Mouse (Mus musculus): Measurements from ENCODE around the gene Lsamp. TPM values are rescaled to one million over a fixed set of nuclear protein-coding genes. Genes with fewer than 3 reads are reported as not detected.
A peak's percentile ranks its signal among the peaks of the same experiment; 100 is the strongest.

Gene Lsamp
- total RNA-seq, 1 experiment from 2014 or later: 7.4 TPM

DNA sequence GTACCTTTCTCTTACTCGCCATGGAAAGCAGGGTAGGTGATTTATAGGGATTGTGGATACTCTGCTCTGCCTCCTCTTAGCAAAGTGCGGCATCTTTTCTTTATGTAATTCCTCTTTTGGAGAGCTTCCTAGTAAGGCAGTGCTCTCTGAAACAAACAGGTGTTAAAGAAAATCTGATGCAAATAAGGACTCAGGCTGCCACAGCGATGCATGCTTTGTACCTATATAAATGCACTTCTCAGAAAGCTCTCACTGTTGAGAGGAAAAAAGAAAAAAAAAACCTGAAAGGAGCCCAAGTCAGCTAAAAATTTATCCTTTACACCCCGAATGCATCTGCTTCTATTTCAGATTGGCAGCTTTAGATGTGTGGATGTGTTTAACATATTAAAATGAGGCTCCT is 2095.4 kb downstream of the Lsamp start:
- DNase-seq: no peak

DNA sequence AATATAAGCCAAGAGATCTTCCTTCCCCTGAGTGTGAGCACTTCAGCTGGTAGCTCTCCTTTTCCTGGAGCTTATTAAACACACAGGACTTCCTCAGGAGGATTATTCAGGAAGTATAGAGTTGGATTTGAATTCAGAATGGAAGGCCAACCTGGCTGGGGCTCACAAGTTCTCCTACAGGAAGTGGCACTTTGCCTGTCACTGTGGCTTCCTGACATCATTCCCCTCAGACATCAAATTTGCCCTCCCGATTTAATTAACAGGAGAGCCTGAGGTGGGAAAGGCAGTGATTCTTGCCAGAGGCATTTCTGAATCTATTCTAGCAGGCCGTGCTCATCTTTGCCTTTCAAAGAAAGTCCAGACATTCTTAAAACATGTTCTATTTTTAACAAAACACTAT is 2097.4 kb downstream of the Lsamp start:
- DNase-seq: no peak

DNA sequence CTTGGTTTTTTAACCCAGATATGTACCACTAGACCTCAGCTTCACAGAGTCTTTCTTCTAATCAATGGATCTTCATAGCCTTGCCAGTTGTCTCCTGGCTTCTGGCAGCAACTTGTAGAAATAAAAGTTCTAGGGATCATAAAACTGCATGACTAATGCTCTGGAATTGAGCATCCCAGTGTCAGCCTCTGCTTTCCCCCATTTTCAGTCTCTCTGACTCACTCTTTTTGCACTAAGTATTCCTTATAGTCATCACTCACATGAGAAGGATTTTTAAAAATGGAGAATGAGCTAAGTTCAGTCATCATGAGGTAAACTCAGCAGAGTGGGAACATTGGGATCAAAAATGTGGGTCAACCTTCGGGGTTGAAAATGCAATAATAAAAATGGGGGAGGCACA is 2113.3 kb downstream of the Lsamp start:
- DNase-seq: no peak

DNA sequence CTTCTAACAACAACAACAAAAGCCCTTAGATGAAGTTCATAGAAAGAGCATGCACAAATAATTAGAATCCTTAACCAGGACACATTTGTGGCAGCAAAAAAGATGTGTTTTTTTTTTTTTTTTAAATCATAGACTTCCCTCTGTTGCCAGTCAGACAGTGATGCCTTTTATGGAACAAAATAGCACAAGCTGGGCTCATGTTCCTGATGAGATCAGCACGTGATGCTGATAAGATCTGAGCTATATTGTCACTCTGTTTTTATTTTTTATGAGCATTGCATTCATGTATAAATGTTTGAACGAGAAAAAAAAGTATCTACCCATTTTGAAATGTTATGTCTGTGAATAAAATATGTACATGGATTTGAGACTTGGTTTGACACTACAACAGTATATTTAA is 2118.0 kb downstream of the Lsamp start:
- no peak for DNase-seq

DNA sequence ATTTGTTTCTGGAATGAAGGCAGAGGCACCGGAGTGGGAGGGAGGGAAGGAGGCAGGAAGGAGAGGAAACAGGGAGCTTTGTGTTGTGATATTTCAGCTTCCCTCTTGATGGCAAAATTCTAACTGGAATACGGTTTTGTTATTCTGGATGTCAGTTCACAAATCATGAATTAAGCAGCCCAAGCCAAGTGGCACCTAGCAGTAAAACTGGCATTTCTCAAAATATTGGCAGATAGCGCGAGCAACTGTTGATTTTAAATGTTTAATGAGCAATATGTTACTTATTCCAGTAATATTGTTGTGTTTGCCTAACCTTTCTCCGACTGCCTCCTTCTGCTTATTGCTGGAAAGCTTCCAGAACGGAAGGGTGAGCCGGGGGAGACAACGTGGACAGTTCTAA is 2118.5 kb downstream of the Lsamp start:
- no peak for DNase-seq

DNA sequence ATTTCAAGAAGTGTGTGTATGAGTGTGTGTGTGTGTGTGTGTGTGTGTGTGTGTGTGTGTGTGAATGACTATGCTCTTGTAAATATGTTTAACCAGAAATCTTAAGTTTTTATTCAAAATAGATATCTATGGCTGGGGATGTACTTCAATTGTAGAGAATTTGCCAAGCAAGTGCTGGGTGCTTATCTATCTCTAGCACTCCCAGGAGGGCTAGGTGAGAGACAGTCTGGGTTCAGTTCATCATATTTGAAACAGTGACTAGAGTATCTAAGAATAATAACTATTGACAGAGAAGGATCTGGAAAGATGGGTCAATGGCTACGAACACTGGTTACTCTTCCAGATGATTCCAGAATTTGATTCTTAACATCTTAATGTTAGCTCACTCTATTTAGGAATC is 2128.1 kb downstream of the Lsamp start:
- no peak for DNase-seq

DNA sequence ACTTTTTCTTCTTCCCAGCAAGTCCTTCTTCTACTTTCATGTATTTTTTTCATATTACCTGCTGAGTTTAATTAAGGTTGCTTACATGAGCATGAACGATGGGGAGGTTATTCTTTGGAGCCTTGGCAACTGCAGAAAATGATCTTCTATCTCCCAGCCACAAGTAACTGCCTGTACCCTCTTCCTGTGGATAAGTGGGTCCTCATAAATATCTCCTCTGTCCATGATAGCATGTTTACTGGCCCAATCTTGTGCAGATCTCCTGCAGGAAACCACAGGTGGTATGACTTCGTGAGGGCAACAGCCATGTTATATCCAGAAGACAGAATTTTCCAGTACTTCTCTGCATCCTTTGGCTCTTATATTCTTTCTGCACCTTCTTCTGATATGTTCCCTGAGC is 2129.1 kb downstream of the Lsamp start:
- DNase-seq: no peak

DNA sequence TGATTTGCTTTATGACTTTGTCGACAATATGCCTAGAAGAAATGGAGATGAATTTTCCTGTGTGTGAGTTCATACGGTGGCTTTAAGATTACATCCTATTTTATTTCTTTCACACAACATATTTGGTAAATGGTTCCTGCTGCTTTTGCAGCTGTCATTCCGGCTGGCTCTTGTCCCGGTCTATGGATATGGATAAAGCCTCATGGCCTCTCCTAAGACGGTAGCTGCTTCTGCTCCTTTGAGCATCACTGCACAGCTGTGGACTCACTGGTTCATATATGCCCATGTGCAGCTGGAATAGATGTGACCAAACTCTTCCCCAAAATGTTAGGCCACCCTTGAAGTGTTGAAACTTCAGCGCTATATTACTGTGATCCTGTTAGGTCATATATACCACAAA is 2137.6 kb downstream of the Lsamp start:
- no peak for DNase-seq

- DNase-seq: no peak
Measured at GRCm38 (mm10) chr16:42123826-42124225, 2139.7 kb downstream of the Lsamp start.

- no peak for DNase-seq
Measured at GRCm38 (mm10) chr16:42126061-42126460, 2141.9 kb downstream of the Lsamp start.

DNA sequence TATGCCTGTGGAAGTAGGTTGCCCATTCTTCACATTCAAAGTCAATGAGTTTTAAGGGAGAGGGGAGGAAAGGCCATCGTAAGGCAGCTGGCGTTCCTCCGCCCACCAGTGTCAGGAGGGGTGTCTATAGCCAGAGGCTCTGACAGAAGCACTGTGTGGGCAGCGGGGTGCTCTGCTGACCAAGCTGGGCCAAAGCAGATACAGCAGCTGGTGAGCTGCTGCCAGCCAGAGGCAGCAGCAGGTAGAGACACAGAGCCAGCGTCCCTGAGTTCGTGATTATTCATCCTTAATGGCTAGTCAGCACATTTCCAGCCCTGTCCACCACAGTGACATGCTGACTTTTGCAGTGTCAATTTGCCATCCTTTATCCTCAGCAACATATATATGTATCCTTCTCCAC is 2163.0 kb downstream of the Lsamp start:
- no peak for DNase-seq

DNA sequence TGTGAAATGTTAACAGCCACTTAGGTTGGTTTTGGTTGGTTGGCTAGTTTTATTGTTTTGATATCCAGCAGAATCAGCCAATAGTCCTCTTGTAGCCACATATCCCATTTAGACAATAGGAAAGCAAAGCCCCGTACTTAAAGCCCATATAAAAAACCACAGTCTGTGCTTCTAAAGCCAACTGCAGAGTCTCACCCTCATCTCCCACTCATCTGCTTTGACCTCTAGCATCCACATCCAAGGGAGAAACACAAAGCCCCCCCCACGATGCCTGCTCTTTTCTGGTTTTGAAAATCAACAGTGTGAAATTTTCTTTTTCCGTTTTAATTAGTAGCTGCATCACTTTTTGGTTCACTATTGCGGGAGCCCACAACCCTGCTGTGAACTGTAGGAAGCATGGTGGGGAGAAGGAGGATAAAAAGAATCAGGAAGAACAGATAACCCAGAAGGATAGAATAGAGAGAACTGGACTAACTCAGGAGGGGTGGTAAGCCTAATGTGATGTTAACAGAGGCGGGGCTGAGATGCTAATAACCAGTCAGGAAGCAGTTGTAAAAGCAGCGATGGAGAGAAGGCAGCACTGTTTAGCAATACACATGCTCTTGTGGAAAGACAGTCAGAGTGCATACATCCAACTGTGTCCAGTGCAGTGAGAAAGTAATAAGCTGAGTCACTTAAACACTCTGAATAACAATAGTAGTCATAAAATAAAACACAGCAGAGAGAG is 2165.2 kb downstream of the Lsamp start:
- no peak for DNase-seq

- DNase-seq: no peak
Measured at GRCm38 (mm10) chr16:42152640-42153039, 2168.5 kb downstream of the Lsamp start.

DNA sequence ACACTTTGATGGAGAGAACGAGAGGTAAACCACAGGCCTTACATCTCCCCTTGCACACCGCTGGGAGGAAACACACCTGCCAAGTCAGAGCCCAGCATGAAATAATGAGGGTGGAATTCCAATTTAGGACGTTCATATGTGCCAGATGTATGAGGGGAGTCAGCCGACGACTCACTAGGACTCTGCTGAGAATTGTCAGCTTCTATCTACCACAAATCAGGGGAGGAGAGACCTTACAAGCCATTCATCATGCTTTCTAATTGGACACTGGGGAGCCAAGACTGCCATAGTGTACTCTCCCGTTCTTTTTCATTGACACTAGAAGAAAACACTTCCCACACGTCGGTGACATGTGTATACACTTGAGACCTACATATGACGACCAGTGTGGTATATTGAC is 2173.7 kb downstream of the Lsamp start:
- DNase-seq: no peak

DNA sequence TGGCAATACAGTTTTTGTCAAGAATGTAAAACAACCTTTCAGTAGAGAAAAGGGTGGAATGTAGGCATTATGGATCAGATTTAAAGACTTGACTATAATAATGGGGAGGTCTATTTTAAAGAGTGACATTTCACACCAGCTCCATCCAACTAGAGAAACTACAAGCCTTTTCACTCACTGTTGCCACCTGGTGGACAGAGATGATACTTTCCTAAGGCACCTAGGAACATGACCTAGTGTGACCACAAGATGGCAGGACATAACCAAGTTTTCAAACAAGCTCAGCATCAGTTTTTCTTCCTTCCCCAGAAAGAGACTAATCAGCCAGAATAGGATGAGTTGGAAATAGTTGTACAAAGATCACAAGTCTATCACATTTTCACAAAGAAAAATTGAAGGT is 2180.8 kb downstream of the Lsamp start:
- DNase-seq: peak; percentile 80

GRCm38 (mm10) chr16:42168292-42168691 is 2184.1 kb downstream of the Lsamp start:
- DNase-seq: no peak

- DNase-seq: peak; percentile 80
Measured at GRCm38 (mm10) chr16:42169447-42170140, 2185.4 kb downstream of the Lsamp start.

DNA sequence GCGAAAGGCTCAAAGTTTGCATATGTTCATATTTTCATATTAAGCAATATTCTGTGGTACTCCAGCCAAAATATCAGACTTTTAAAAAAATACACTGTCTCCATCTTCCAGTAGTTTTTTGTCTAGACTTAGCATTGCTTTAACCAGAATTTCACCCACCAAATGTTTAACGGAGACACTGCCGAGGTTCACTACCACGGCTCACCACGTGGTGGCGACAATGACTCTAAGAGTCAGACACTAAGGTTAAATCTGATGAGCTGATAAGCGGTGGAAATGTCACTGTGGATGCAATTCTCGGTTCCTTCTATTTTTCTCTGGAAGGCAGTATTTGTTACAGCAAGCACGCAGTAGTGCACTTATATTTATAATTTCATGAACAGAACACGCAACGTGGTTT is 2188.3 kb downstream of the Lsamp start:
- DNase-seq: peak; percentile 82

GRCm38 (mm10) chr16:42178866-42179265 is 2194.7 kb downstream of the Lsamp start:
- no peak for DNase-seq

DNA sequence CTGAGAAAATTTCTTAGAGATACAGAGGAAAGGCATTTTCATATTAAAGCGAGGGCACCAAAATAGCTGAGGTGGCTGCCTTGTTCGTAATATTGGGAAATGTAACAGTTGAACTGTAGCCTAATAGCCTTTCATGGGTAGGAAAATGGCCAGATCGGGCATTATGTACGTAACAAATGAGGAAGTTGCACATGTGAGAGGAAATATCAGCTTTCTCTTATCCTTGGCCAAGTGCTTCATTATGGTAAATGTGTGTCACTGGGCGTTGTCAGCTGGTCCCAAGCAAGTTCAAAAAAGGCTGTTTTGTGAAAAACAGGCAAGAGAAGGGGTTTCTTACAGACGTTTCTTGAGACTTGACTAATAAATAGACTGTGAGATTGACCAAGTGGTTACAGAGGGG is 2195.9 kb downstream of the Lsamp start:
- no peak for DNase-seq

- DNase-seq: no peak
Measured at GRCm38 (mm10) chr16:42180473-42180872, 2196.3 kb downstream of the Lsamp start.

DNA sequence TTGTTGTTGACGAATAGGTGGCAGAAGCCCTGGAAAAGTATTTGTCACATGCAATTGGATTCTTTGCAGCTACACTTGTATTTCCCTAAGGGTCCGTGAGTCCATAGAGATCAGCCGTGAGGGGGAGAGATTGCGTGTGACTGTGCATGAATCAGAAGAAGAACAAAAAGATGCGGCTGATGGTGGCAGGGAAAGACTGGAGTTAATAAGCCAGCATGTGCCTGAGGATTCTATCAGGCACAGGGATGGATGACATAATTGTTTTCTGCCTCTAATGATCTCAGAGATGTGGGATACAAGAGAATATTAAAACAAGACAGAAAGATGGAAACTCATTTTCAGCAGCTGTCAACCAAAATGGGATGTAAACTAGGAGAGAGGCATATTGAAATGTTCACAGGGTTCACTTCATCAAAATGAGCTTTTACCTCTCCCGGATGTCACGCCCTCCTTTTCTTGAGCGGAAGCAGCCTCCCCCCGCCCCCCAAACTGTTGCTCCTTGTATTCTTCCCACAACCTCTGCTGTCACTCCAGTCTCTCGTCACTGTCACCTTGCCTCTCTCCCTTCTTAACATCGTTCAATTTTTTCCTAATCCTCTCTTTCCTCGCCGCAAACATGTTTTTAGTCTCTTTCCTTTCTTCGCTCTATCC is 2205.4 kb downstream of the Lsamp start:
- DNase-seq: peak; percentile 13
